Mouse (Mus musculus) left cerebral cortex, postnatal 36 days (tissue): ENCODE data around the gene Mynn. TPM values are rescaled to one million over a fixed set of nuclear protein-coding genes. Genes with fewer than 3 reads are reported as not detected.
"Not testable (repeated sequence)": the region's sequence is repeated elsewhere in the genome, so short reads cannot be mapped to it uniquely, and the experiment has no call there.

Experiments used
- DNase-seq, 2 experiments: peaks; one replicate each; pipeline ENCODE4 v3.0.0; 2021 to 2022; ENCODE audit warnings: low spot score in 2 of 2, mixed read lengths in 1 of 2
- intact Hi-C: fragments of 180-260 bp; cut with DNase I; formaldehyde crosslinking; loops from one replicate; pipeline ENCODE4 v1.15.1; 2025
- total RNA-seq, 2 experiments: library from RNA; stranded (reverse); gene quantifications; 2 replicates each; pipeline ENCODE4 v1.2.3; 2021

Gene Mynn
- 10 to 100 TPM; 11.1 to 15.3 TPM for total RNA-seq

DNA sequence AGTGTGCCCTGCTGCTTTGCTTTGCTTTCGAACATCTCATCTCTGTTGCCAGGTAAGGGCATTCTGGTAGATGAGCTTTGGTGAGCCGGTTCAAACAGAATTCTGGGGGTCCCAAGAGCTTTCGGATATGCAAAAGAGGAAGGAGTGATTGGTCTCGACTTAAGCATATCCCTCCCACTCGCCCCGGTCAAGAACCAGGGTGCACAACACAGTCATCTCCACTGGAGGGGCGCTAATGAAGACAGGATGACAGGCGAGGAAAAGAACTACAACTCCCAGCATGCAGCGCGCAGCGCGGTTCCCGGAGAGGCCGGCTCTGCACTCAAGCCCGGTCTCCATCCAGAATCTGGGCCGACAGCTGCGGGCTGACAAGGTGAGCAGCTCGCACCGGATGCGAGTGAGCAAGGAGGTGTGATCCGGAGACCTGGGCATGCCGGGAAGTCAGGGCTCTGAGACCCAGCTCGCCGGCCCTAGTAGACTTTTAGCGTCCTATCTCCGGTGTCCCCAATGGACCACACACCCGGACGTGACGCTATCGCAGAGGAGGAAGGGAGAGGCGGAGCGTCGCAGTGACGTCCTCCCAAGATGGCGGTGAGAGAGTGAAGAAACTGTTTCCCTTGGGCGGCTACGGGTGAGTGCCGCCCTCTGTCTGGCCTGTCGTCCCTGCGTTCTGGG lies at the start of gene Mynn:
Gene Mynn (plus strand): TSS at position 1 of the 675 bp plus-strand sequence.
- intact Hi-C loops: loop anchor here (5.0 to 10.0 kb wide), 2 partner anchors 190 to 363 kb away; partner anchors contain the start of genes Phc3 and Sec62
- DNase-seq: peak; percentile 99

DNA sequence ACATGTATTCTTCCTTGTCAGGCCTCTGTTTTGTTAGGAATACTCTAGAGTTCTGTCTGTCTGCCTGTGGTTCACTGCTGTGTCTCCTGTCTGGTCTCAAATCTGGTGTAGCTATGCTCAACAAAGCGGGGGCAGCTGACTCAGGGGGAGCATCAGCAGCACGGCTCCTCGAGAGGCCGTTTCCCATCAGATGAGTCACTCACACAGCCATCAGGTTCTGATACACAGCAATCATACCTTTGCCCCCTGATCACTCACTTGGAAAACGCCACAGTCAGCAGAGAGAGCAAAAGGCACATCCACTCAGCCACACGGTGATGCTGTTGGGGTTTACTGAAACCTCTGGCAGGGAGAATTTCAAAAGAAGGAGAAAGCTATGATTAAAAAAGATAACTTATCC lies 48.1 kb upstream of the Mynn start:
- no peak for DNase-seq
- intact Hi-C loops: no loop called here

DNA sequence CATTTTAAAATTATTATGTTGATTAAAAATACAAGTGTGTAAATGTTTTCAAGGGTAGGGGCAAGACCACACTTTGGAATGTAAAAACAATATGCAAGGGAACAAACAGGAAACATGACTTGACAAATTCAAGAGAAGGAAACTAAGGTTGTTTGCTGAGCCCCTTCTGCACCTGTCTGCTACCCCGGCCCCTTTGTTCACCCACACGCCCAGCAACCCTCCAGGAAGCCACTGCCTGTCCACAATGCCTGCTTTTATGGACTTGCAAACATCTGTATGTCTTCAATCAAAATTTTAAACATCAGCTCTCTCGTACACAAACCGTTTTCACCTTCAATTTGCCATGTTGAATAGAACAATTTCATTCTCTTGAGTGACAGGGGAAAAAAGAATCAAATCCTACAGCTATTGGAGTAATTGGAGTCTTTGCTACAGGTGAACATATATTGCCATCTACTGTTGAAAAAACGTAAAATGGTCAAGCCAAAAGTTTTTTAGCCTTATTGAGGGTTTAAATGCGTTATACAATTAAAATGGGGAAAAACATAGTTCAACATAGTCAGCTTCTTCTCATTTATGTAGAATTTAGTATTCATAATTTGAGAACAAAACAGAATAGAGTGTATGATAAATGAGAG lies 41.1 kb upstream of the Mynn start:
- DNase-seq: no peak
- intact Hi-C loops: loop anchor here (5.0 kb wide), 2 partner anchors 828 to 1523 kb away; no protein-coding TSS in a partner anchor

DNA sequence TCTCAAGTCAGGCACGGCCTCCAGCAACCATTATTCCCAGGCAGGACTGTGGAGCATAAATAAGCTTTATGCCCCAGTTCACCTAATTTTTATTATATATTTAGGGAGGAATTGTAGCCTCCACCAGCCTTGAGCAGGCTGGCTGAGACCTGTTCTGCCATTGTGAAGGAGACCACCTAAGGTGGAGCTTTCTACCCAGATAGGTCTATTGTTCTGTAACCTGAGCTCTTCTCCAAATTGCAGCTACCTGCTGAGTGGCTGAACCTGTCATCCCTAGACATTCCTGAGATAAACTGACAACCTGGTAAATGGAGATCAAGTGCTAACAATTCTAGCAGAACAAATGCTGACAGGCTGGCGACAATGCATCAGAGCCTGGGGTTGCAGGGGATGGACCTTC lies 35.5 kb upstream of the Mynn start:
- intact Hi-C loops: not testable (repeated sequence)

DNA sequence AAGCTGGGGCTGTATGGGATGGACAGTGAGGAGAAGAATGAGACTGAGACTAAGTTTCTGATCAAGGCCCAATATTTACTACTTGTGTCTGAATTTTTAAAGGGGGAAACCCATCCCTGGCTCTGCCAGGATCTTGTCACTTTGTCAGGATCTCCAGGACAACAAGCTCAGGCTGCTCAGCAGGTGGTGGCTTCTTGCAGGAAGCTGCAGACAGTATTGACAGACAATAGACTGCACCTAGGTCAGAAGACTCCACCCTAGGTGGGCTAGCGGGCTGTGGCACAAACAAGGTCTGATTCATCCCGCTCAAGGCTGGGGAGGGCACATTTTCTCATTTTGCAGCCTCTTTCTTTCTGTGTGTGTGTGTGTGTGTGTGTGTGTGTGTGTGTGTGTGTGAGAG lies 28.3 kb upstream of the Mynn start:
- intact Hi-C loops: no loop called here
- no peak for DNase-seq

More for the DNA sequence above, 35.5 kb upstream of the Mynn start:
- DNase-seq: not testable (repeated sequence)

DNA sequence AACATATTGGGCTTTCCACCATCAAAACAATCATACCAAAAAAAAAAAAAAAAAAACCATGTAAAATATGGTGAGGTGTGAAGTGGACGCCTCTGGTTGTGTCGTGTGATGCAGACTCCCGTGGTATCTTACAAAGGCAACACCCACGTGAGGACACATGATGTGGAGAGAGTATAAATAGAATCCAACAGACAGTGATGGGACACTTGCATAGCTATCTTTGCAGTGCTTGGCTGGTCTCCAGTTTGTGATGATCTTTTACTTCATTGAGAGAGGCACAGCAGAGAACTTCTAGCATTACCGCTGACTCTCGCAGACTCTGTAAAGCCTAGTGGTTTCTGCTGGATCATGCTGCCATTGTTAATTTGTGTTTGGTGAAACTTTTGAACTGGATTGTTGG lies 13.0 kb upstream of the Mynn start:
- intact Hi-C loops: no loop called here
- no peak for DNase-seq

DNA sequence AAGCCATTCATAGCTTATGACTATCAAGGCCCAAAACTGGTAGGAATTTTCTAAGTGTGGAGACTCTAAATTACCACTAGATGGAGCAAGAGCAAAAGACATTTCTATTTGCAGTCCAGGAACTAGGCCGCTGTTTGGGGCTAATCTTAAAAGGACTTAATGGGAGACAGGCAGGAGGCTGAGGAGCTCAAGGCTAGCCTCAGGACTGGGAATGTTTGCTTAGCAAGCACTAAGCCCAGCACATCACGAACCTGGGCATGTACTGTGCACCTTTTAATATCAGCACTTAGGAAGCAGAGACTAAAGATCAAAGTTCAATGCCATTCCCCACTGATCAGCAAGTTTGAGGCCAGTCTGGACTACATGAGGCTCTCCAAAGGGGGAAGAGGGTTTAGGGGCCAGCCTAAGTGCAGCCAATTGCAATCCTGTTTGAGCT lies 9.4 kb upstream of the Mynn start:
- intact Hi-C loops: loop anchor here (10.0 kb wide), 3 partner anchors 462 to 542 kb away; partner anchors contain the start of gene Skil
- no peak for DNase-seq

DNA sequence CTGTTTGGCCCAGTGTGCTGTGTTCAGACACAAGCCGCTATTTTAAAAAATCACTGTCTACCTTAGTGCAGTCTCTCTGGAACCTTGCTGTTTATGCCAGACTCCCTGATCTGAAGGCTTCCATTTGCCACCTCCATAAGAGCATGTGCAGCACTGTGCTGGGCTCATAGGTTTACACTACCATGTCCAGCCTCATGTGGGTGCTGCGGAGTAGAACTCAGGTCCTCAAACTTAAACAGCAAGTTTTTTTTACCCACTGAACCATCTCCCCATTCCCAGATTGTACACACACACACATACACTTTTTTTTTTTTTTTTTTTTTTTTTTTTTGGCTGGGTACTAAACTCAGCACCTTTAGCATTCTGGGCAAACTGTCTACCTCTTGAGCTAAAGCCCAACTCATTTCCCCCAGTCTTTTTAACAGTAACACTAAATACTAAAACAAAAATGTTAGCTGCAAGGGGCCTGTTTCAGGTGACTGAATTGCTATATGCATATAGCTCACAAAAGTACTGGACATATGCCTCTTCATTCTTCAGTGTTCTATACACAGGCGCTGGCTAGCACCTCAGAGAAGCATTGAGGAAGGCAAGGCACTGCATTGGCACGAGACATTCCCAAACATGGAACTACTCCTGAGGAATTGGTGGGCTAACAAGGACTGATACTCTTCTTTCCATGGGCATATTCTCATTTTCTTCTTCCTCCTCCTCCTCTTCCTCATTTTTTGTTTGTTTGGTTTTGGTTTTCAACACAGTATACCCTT lies 8.0 kb upstream of the Mynn start:
- no peak for DNase-seq
- intact Hi-C loops: loop anchor here (10.0 kb wide), 3 partner anchors 461 to 541 kb away; partner anchors contain the start of gene Skil

DNA sequence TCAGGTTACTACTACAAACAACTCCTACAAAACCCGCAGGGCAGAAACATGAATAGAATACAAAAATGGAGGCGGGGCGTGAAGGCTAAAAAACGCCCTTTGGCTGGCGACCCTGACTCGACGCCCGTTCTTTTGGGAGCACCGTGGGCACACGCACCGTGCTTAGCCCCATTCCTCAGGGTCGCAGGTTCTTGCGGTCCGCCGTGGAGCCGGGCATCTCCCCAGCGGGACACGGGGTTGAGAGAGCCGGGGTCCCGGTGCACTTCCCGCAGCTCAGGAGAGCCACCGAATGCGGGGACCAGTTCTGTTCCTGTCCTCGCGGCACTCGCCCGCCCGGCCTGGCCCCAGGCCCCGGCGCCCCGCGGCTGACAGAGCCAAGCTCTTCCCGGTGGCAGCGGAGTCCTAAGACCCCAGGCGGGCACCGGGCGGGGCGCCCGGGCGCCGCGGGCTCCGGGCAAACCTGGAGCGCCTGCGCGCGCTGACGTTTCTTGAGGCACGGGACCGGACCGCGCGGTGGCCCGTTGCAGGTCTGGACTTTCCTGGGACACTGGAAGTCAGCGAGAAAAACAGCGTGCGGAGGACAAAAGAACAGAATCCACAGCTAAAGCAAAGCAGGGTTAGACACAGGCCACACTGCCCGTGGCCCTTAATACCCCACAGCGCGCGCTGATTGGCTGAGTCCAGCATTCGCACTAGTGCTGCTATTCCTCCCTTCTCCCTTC lies 6.6 kb upstream of the Mynn start:
- intact Hi-C loops: loop anchor here (10.0 kb wide), 3 partner anchors 460 to 540 kb away; partner anchors contain the start of gene Skil
- peak; percentile 37 to 54 for DNase-seq

DNA sequence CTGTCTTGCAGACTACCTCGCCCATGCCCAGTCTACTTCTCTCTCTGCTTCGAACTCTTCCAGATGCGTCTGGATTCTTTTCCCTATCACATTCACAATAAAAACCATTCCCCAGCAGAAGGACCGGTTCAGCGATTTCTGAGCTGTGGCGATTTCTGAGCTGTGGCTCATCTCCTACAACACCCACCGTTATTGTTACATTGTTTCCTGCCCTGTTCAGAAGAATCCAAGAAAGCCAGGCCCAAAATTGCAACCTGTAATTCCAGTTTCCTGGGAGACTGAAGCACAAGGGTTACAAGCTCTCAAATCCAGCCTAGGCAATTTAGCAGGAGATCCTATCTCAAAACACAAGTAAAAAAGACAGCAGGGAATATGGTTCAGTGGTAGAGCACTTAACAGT lies 4.6 kb upstream of the Mynn start:
- DNase-seq: no peak
- intact Hi-C loops: loop anchor here (10.0 kb wide), 3 partner anchors 458 to 538 kb away; partner anchors contain the start of gene Skil

DNA sequence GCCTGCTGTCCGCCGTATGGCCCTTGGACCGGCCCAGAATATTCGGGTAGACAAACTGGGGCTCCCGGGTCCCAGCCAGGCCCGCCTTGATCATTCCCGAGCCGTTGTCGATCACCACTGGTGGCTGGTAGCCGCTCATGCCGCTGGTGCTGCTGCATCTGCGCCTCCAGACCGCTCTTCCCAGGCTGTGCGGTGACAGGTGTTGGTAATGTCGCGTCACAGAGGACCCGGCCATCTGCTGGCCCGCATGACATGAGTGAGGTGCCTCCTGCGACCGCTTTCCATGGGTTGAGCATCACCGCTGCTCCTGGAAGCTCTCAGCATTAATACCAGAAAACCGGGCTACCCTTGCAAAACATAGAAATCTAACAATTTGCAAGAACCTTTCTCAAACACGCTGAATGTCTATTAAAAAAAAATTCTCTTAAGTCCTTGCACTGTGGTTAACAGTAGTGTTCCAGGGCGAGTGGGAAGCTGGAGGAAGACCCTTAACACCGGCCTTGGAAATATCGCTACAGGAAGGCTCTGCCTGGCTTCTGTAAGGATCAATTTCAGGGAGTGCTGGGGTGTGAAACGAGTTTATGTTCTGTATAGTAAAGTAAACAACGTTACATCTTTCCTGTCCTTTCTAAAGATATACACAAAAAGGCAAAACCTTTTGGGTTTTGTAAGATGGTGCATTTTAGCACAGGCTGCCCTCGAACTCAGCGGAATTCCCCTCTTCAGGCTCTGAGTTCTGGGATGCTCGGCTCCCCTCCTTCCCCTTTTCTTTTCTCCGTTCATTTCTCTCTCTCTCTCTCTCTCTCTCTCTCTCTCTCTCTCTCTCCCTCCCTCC lies 1.9 kb upstream of the Mynn start, which contains the start of gene Actrt3:
Gene Actrt3 (minus strand): TSS at position 229 of the 835 bp plus-strand sequence.
- intact Hi-C loops: loop anchor here (5.0 to 10.0 kb wide), 5 partner anchors 192 to 535 kb away; partner anchors contain the start of genes Phc3, Sec62 and Skil
- peak; percentile 63 to 65 for DNase-seq

DNA sequence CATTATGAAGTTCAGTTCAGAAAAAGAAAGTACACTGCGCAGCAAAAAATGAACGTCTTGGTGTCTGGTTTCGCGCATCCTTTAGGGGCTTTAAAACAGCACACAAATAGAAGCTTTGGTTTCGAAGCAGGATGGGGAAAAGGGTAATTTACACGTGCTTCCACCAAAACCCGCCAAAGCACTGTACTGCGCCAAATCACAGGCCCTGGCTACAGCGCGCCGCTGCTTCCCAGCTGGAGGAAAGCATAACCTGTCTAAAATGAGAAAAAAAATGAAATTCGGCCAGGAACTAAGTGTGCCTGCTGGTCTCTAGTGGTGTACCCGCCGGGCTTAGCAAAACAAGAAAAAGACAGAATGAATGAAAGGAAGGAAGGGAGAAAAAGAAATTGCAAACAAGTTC lies 1.1 kb upstream of the Mynn start:
- intact Hi-C loops: loop anchor here (5.0 to 10.0 kb wide), 2 partner anchors 192 to 364 kb away; partner anchors contain the start of genes Phc3 and Sec62
- DNase-seq: peak; percentile 45 to 51

DNA sequence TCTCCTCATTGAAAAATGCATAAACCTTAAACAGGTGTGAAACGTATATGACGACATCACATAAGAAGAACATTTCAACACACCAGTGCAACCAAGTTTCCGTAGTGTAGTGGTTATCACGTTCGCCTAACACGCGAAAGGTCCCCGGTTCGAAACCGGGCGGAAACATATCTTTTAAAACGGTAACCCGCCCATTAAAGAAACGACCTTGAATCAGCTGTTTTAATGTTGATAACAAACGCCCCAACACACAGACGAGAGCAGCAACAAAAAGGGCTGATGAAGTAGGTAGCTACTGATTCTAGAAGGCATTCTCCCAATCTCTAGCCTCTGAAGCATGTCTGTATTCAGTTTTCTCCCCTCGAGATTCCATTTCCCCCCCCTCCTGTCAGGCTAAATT lies 690 bp upstream of the Mynn start:
- peak; percentile 79 to 86 for DNase-seq
- intact Hi-C loops: loop anchor here (5.0 to 10.0 kb wide), 2 partner anchors 191 to 364 kb away; partner anchors contain the start of genes Phc3 and Sec62

DNA sequence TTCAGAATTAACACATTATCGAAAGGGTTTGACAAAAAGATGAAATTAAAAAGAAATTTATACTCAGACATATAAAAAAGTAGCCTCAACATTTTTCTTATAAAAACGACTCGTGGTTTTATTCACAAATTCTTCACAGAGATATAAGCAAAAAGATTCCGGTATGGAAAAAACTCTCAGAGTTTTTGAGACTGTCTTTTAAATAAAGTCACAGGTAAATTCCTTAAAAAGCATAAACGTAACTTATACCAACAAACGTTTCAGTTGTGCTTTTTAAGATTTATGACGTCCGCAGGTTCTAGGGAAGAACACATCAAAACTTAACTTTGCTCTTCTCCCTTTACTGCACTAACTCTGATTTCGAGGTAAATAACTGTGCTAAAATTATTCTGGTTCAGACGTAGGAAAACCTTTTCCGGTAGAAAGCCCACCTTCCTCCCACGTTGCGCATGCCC lies 228 bp upstream of the Mynn start:
- DNase-seq: no peak
- intact Hi-C loops: loop anchor here (5.0 to 10.0 kb wide), 2 partner anchors 191 to 363 kb away; partner anchors contain the start of genes Phc3 and Sec62

DNA sequence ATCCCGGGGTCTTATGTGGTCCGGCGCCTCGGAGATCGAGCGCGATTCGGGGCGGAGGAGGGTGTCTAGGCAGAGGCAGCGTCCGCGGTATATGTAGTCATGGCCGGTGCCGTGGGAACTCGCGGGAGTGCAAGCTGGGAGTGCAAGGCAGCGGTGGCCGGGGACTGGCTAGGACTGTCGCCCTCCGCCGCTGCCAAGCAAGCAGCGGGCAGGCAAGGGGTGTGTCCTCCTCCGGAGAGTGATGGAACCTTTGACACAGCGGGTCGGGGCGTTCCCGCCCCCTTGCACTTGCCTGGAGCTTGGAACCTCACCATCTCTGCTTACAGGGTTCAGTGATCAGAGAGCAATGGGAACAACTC lies 854 bp downstream of the Mynn start:
- no peak for DNase-seq
- intact Hi-C loops: loop anchor here (5.0 to 10.0 kb wide), 2 partner anchors 190 to 362 kb away; partner anchors contain the start of genes Phc3 and Sec62

DNA sequence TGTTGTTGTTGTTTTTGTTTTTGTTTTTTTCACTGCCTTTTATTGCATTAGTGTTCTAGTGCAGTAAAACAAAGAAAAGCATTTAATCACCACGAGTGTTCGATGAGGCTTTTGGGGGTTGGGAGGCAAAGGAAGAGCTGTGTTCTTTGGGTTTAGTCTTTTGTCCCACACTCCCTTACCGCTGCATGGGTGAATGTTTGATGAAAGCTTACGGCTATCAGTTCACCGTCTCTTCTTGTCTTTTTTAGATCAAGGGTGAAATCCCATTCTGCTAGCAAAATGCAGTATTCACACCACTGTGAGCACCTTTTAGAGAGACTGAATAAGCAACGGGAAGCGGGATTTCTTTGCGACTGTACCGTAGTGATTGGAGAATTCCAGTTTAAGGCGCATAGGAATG lies 1.4 kb downstream of the Mynn start:
- intact Hi-C loops: loop anchor here (5.0 to 10.0 kb wide), 2 partner anchors 189 to 362 kb away; partner anchors contain the start of genes Phc3 and Sec62
- DNase-seq: no peak

DNA sequence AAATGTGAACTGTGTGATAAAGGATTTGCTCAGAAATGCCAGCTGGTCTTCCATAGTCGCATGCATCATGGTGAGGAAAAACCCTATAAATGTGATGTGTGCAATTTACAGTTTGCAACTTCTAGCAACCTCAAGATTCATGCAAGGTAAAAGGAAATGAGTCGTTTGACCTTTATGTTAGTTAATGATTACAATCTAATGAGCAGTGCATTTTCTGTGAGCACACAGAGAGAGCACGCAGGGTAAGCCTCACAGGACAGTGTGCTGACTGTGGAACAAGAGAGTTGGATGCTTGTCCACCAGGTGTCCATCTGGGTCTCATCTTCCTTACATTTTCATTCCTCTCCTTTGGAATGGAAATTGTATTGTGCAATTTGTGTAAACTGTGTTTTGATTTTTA lies 7.1 kb downstream of the Mynn start:
- no peak for DNase-seq
- intact Hi-C loops: loop anchor here (10.0 kb wide), 1 partner anchor 356 kb away; the partner anchor contains the start of gene Phc3

DNA sequence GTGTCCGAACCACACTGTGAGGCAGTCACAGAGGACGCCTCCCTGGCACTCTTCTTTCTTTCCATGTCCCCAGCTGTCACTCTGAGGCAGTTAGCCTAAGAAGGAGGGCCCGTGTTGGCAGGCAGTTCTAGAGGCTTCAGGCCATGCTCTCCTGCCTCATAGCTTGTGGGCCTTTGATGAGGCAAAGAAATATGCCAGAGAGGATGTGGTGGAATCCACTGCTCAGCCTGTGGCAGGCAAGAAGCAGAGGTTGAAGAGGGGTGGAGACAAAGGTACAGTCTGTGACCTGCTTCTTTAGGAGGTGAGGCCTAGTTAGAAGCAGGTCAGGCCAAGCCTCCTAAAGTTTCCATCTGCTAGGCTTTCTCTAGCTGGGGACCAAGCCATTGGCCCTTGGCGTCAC lies 9.1 kb downstream of the Mynn start:
- intact Hi-C loops: no loop called here
- DNase-seq: no peak
